Comparison of ENCODE assay signal across 25 mouse cellular contexts in genomic region chr2:137002031-137002430, GRCm38 (mm10).
"Had no signal": no experiment of that assay in that cellular context is flagged by ENCODE, and none has a peak within 500 bp of the region (broad histone marks: within the 10 kb centered on the region; RNA-seq: fewer than 3 reads in every experiment).

No protein-coding gene starts in this region.

- ATAC-seq: hindbrain, postnatal 0 days; intestine, embryonic 16.5 days had no signal

- H3K4me3 ChIP-seq: gastrocnemius, adult 2 months; heart, adult 2 months; heart, embryonic 13.5 days; heart, embryonic 15.5 days; hindbrain, embryonic 13.5 days; hindbrain, embryonic 15.5 days; kidney, embryonic 15.5 days; limb, embryonic 10.5 days; limb, embryonic 12.5 days had no signal

- H3K27ac ChIP-seq: gastrocnemius, adult 2 months; heart, adult 2 months; heart, embryonic 13.5 days; heart, embryonic 15.5 days; hindbrain, embryonic 13.5 days; hindbrain, embryonic 15.5 days; hindbrain, postnatal 0 days; kidney, embryonic 15.5 days; kidney, postnatal 0 days; limb, embryonic 10.5 days; limb, embryonic 12.5 days had no signal

- DNase-seq: gastrocnemius, adult 2 months; gastrocnemius, postnatal 10 days; gastrocnemius, postnatal 25 days; heart, adult 11 months; heart, adult 2 months; heart, postnatal 14 days; heart, postnatal 36 days; kidney, adult 11 months; kidney, adult 2 months; kidney, adult 9 months; kidney, postnatal 14 days; kidney, postnatal 36 days; layer of hippocampus, adult 9-11 months; layer of hippocampus, postnatal 36 days; liver had no signal
